Comparison of ENCODE assay signal across 14 mouse cellular contexts in the genomic region with DNA sequence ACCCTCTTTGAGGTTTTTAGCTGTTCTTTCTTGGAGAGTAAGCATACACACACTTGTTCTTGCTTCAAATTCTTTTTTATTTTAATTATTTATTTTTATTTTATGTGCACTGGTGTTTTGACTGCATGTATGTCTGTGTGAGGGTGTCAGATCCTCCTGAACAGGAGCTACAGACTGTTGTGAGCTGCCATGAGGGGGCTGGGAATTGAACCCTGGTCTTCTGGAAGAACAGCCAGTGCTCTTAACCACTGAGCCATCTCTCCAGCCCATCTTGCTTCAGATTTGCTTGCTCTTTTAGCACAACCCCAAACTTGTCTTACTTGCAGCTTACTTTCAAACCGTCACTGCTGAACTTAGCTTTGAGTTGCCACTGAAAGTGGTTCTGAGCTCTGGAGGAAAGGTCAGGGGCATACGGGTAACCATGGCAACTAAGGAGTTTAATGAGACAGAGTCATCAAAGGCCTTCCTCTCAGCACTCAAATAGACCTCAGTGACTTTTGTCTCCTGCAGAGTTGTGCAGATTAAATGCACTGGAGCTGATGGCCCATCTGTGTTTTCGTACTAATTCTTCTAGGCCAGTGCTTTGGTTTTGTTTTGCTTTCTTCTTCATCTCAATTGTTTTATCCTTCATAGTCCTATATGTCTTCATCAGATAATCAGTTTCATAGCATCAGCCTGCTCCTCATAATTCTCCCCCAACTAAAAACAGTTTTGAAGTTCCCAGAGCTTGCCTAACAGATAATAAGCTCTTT. TPM values are rescaled to one million over a fixed set of nuclear protein-coding genes. Genes with fewer than 3 reads are reported as not detected.
A peak's percentile ranks its signal among the peaks of the same experiment; 100 is the strongest.
DNase-seq lines count a peak whose midpoint lies in the region; ATAC-seq lines count a peak whose summit lies in the region.
"Had no signal": no experiment of that assay in that cellular context is flagged by ENCODE, and none has a peak within 500 bp of the region (broad histone marks: within the 10 kb centered on the region; RNA-seq: fewer than 3 reads in every experiment).

No protein-coding gene starts in this region.

- DNase-seq in hindbrain, embryonic 11.5 days (ENCODE audit: low spot score) = peak; percentile 45
- peak; percentile 61 for DNase-seq in adrenal gland, adult 8-10 months
- no peak for DNase-seq in forebrain, embryonic 11.5 days (ENCODE audit: low spot score)
- DNase-seq in urinary bladder, postnatal 36 days (ENCODE audit: low spot score in 2 of 2) = no peak
- DNase-seq in kidney, postnatal 10 days = no peak
- DNase-seq: cerebellum, postnatal 25 days; heart, postnatal 14 days; thymus, postnatal 14 days had no signal

- H3K9me3 ChIP-seq in hindbrain, embryonic 11.5 days (ENCODE audit: control insufficient read depth, low read length) = no peaks in the 10 kb centered on the region
- H3K9me3 ChIP-seq in hindbrain, embryonic 13.5 days = no peaks in the 10 kb centered on the region
- no peaks in the 10 kb centered on the region for H3K9me3 ChIP-seq in forebrain, embryonic 11.5 days (ENCODE audit: control insufficient read depth, low read length)
- no peaks in the 10 kb centered on the region for H3K9me3 ChIP-seq in midbrain, embryonic 12.5 days
- H3K9me3 ChIP-seq in intestine, embryonic 15.5 days = no peaks in the 10 kb centered on the region
- H3K9me3 ChIP-seq: liver, embryonic 15.5 days had no signal

- peak; percentile 76; the same call in 1 of the 2 replicates for ATAC-seq in hindbrain, embryonic 11.5 days (ENCODE audit: low FRiP score)
- no peak for ATAC-seq in hindbrain, embryonic 13.5 days (ENCODE audit: low FRiP score)
- ATAC-seq in forebrain, embryonic 11.5 days (replicated peaks; ENCODE audit: low FRiP score) = peak; percentile 83
- peak; percentile 44; the same call in 1 of the 2 replicates for ATAC-seq in midbrain, embryonic 12.5 days (ENCODE audit: low FRiP score, low read depth)
- ATAC-seq in intestine, embryonic 15.5 days = no peak

- H3K9ac ChIP-seq in hindbrain, embryonic 11.5 days (ENCODE audit: low read depth, low read length) = no peak overlapping the region
- H3K9ac ChIP-seq in hindbrain, embryonic 13.5 days = no peak overlapping the region
- H3K9ac ChIP-seq in forebrain, embryonic 11.5 days (ENCODE audit: low read length) = no peak overlapping the region
- H3K9ac ChIP-seq in midbrain, embryonic 12.5 days (replicated peaks) = no peak overlapping the region
- H3K9ac ChIP-seq in intestine, embryonic 15.5 days = no peak overlapping the region
- H3K9ac ChIP-seq: liver, embryonic 15.5 days had no signal

- no peaks in the 10 kb centered on the region for H3K4me1 ChIP-seq in hindbrain, embryonic 11.5 days (replicated peaks; ENCODE audit: control insufficient read depth, insufficient read depth, low read length)
- H3K4me1 ChIP-seq in hindbrain, embryonic 13.5 days (replicated peaks) = peaks cover 7% of the 10 kb centered on the region; the same call in 1 of the 2 replicates
- peaks cover 4% of the 10 kb centered on the region; the same call in 1 of the 2 replicates for H3K4me1 ChIP-seq in forebrain, embryonic 11.5 days (replicated peaks; ENCODE audit: control insufficient read depth, insufficient read depth, low read length)
- H3K4me1 ChIP-seq in midbrain, embryonic 12.5 days = peaks cover 8% of the 10 kb centered on the region; the same call in 1 of the 2 replicates
- no peaks in the 10 kb centered on the region for H3K4me1 ChIP-seq in intestine, embryonic 15.5 days (replicated peaks)
- H3K4me1 ChIP-seq: liver, embryonic 15.5 days had no signal

- no peaks in the 10 kb centered on the region for H3K36me3 ChIP-seq in hindbrain, embryonic 11.5 days (ENCODE audit: control insufficient read depth, insufficient read depth, low read length)
- H3K36me3 ChIP-seq in hindbrain, embryonic 13.5 days = peaks cover 11% of the 10 kb centered on the region
- H3K36me3 ChIP-seq in forebrain, embryonic 11.5 days (ENCODE audit: control insufficient read depth, insufficient read depth, low read length) = no peaks in the 10 kb centered on the region
- no peaks in the 10 kb centered on the region for H3K36me3 ChIP-seq in midbrain, embryonic 12.5 days
- no peaks in the 10 kb centered on the region for H3K36me3 ChIP-seq in intestine, embryonic 15.5 days
- H3K36me3 ChIP-seq: liver, embryonic 15.5 days had no signal

- WGBS in hindbrain, embryonic 11.5 days = 17% methylated on average over 3 of the region's 3 CpGs
- WGBS in hindbrain, embryonic 13.5 days = 7% methylated on average over 3 of the region's 3 CpGs
- WGBS in forebrain, embryonic 11.5 days = 5% methylated on average over 3 of the region's 3 CpGs
- WGBS in midbrain, embryonic 12.5 days = 15% methylated on average over 3 of the region's 3 CpGs
- 47% methylated on average over 3 of the region's 3 CpGs for WGBS in intestine, embryonic 15.5 days

- peak overlapping the region; percentile 6; the same call in 1 of the 2 replicates for H3K27ac ChIP-seq in hindbrain, embryonic 11.5 days (ENCODE audit: low read depth, low read length)
- H3K27ac ChIP-seq in hindbrain, embryonic 13.5 days = no peak overlapping the region; the same call in 1 of the 2 replicates
- peak overlapping the region; percentile 31; the same call in 1 of the 2 replicates for H3K27ac ChIP-seq in forebrain, embryonic 11.5 days (ENCODE audit: low read depth, low read length)
- 0 out of 2 replicates have a peak overlapping the region, but pooled peaks have one; percentile 27 for H3K27ac ChIP-seq in midbrain, embryonic 12.5 days (replicated peaks)
- H3K27ac ChIP-seq in intestine, embryonic 15.5 days = no peak overlapping the region
- H3K27ac ChIP-seq: kidney, postnatal 0 days; liver, embryonic 15.5 days had no signal

- H3K27me3 ChIP-seq in hindbrain, embryonic 11.5 days (ENCODE audit: control insufficient read depth, insufficient read depth, low read length) = no peaks in the 10 kb centered on the region
- no peaks in the 10 kb centered on the region for H3K27me3 ChIP-seq in hindbrain, embryonic 13.5 days
- H3K27me3 ChIP-seq in forebrain, embryonic 11.5 days (ENCODE audit: control insufficient read depth, insufficient read depth, low read length) = no peaks in the 10 kb centered on the region
- no peaks in the 10 kb centered on the region for H3K27me3 ChIP-seq in midbrain, embryonic 12.5 days
- no peaks in the 10 kb centered on the region for H3K27me3 ChIP-seq in intestine, embryonic 15.5 days (replicated peaks)
- H3K27me3 ChIP-seq: liver, embryonic 15.5 days had no signal

- H3K4me3 ChIP-seq in hindbrain, embryonic 11.5 days (ENCODE audit: low read depth, low read length) = no peak overlapping the region
- H3K4me3 ChIP-seq in hindbrain, embryonic 13.5 days = no peak overlapping the region
- no peak overlapping the region for H3K4me3 ChIP-seq in forebrain, embryonic 11.5 days (ENCODE audit: low read depth, low read length)
- no peak overlapping the region for H3K4me3 ChIP-seq in midbrain, embryonic 12.5 days
- no peak overlapping the region for H3K4me3 ChIP-seq in intestine, embryonic 15.5 days (replicated peaks)
- H3K4me3 ChIP-seq: erythroblast, embryonic 14.5 days; liver, embryonic 15.5 days had no signal

- no peak overlapping the region for H3K4me2 ChIP-seq in hindbrain, embryonic 11.5 days (replicated peaks; ENCODE audit: low read depth, low read length)
- no peak overlapping the region for H3K4me2 ChIP-seq in hindbrain, embryonic 13.5 days
- H3K4me2 ChIP-seq in forebrain, embryonic 11.5 days (ENCODE audit: low read depth, low read length, severe bottlenecking) = no peak overlapping the region
- no peak overlapping the region for H3K4me2 ChIP-seq in midbrain, embryonic 12.5 days (replicated peaks)
- H3K4me2 ChIP-seq in intestine, embryonic 15.5 days (replicated peaks) = no peak overlapping the region
- H3K4me2 ChIP-seq: liver, embryonic 15.5 days had no signal

RNA-seq across cellular contexts. Expression of gene P2ry12, which starts 15.0 kb away (rescaled TPM):
- 3.9 and 4.3 TPM in 2 replicates for polyA plus RNA-seq in hindbrain, embryonic 11.5 days (2014; fragmentation: Nextera tagmentation; extraction: Ambion mirVana)
- 10.2 and 10.9 TPM in 2 replicates for polyA plus RNA-seq in hindbrain, embryonic 13.5 days (2015; fragmentation: Nextera tagmentation; extraction: Ambion mirVana)
- total RNA-seq in adrenal gland, adult 8-10 months (2022) = 1 to 10 TPM; 1.2 to 4.8 (median 2.4) TPM
- 1.9 and 2.0 TPM in 2 replicates for polyA plus RNA-seq in forebrain, embryonic 11.5 days (2014; fragmentation: Nextera tagmentation; extraction: Ambion mirVana)
- 4.3 and 4.9 TPM in 2 replicates for polyA plus RNA-seq in midbrain, embryonic 12.5 days (2016; fragmentation: Nextera tagmentation; extraction: Ambion mirVana)
- 1.9 and 2.0 TPM in 2 replicates for polyA plus RNA-seq in intestine, embryonic 15.5 days (2015; fragmentation: Nextera tagmentation; extraction: Ambion mirVana)
- polyA plus RNA-seq: erythroblast, embryonic 14.5 days had no signal

Comparison
In these comparisons a context has a peak if more than half of its experiments do, and no peak if none do; other contexts are left out.
1. ATAC-seq: peak in hindbrain, embryonic 11.5 days (single experiment), forebrain, embryonic 11.5 days (single experiment) and midbrain, embryonic 12.5 days (single experiment); none in hindbrain, embryonic 13.5 days (single experiment) and intestine, embryonic 15.5 days (single experiment).
2. H3K27ac ChIP-seq: peak in hindbrain, embryonic 11.5 days (single experiment), forebrain, embryonic 11.5 days (single experiment) and midbrain, embryonic 12.5 days (single experiment); none in hindbrain, embryonic 13.5 days (single experiment) and intestine, embryonic 15.5 days (single experiment).
3. DNase-seq: peak in hindbrain, embryonic 11.5 days (single experiment) and adrenal gland, adult 8-10 months (single experiment); none in forebrain, embryonic 11.5 days (single experiment), urinary bladder, postnatal 36 days (0 of 2) and kidney, postnatal 10 days (single experiment).